Mouse (Mus musculus): ENCODE data around the gene Ncdn. TPM values are rescaled to one million over a fixed set of nuclear protein-coding genes. Genes with fewer than 3 reads are reported as not detected.
A peak's percentile ranks its signal among the peaks of the same experiment; 100 is the strongest.

Ncdn gene
- polyA plus RNA-seq, 1 experiment from 2014 or later: 20.4 TPM

- no peak for ATAC-seq (replicated peaks; ENCODE audit: insufficient number of reproducible peaks, low FRiP score, low TSS enrichment)
- H3K9me3 ChIP-seq (replicated peaks; ENCODE audit: control insufficient read depth, low read length): no peaks in the 10 kb centered on the region
- H3K9ac ChIP-seq (ENCODE audit: low read depth, low read length): no peak overlapping the region
- H3K27me3 ChIP-seq (ENCODE audit: control insufficient read depth, insufficient read depth, low read length): no peaks in the 10 kb centered on the region
- 90% methylated on average over 26 of the region's 26 CpGs for WGBS (ENCODE audit: insufficient replicate concordance)
- H3K27ac ChIP-seq (ENCODE audit: low read depth, low read length): no peak overlapping the region
- H3K4me2 ChIP-seq: no peak overlapping the region
- H3K4me3 ChIP-seq (ENCODE audit: low read depth, low read length): no peak overlapping the region
- peaks cover 14% of the 10 kb centered on the region for H3K4me1 ChIP-seq (ENCODE audit: control insufficient read depth, insufficient read depth, low read length)
- H3K36me3 ChIP-seq (ENCODE audit: control insufficient read depth, insufficient read depth, low read length): peaks cover 9% of the 10 kb centered on the region
Measured at GRCm38 (mm10) chr4:126750046-126750683, 3.1 kb downstream of the Ncdn start.

- Histone ChIP-seq H3K9ac (ENCODE audit: low read depth, low read length) (no peak overlapping the region), H3K27ac (ENCODE audit: low read depth, low read length) (no peak overlapping the region), H3K9me3 (replicated peaks; ENCODE audit: control insufficient read depth, low read length) (no peaks in the 10 kb centered on the region), H3K4me1 (ENCODE audit: control insufficient read depth, insufficient read depth, low read length) (peaks cover 14% of the 10 kb centered on the region), H3K4me3 (ENCODE audit: low read depth, low read length) (no peak overlapping the region), H3K27me3 (ENCODE audit: control insufficient read depth, insufficient read depth, low read length) (no peaks in the 10 kb centered on the region), H3K4me2 (no peak overlapping the region), H3K36me3 (ENCODE audit: control insufficient read depth, insufficient read depth, low read length) (peaks cover 9% of the 10 kb centered on the region)
- WGBS (ENCODE audit: insufficient replicate concordance): 79% methylated on average over 11 of the region's 11 CpGs
- no peak for ATAC-seq (replicated peaks; ENCODE audit: insufficient number of reproducible peaks, low FRiP score, low TSS enrichment)
Measured at GRCm38 (mm10) chr4:126749553-126749952, 3.7 kb downstream of the Ncdn start.

GRCm38 (mm10) chr4:126748381-126748780 lies 4.9 kb downstream of the Ncdn start:
- Histone ChIP-seq H3K9me3 (replicated peaks; ENCODE audit: control insufficient read depth, low read length) (no peaks in the 10 kb centered on the region), H3K36me3 (ENCODE audit: control insufficient read depth, insufficient read depth, low read length) (peaks cover 9% of the 10 kb centered on the region), H3K4me3 (ENCODE audit: low read depth, low read length) (no peak overlapping the region), H3K27ac (ENCODE audit: low read depth, low read length) (no peak overlapping the region), H3K4me2 (no peak overlapping the region), H3K9ac (ENCODE audit: low read depth, low read length) (0 out of 2 replicates have a peak overlapping the region, but pooled peaks have one; percentile 34), H3K4me1 (ENCODE audit: control insufficient read depth, insufficient read depth, low read length) (peaks cover 10% of the 10 kb centered on the region), H3K27me3 (ENCODE audit: control insufficient read depth, insufficient read depth, low read length) (no peaks in the 10 kb centered on the region)
- WGBS (ENCODE audit: insufficient replicate concordance): 94% methylated on average over 8 of the region's 8 CpGs
- ATAC-seq (replicated peaks; ENCODE audit: insufficient number of reproducible peaks, low FRiP score, low TSS enrichment): no peak

GRCm38 (mm10) chr4:126746194-126746840 lies 6.9 kb downstream of the Ncdn start:
- Histone ChIP-seq H3K9me3 (replicated peaks; ENCODE audit: control insufficient read depth, low read length) (no peaks in the 10 kb centered on the region), H3K4me1 (ENCODE audit: control insufficient read depth, insufficient read depth, low read length) (no peaks in the 10 kb centered on the region; the same call in 1 of the 2 replicates), H3K4me2 (no peak overlapping the region), H3K9ac (ENCODE audit: low read depth, low read length) (no peak overlapping the region), H3K27me3 (ENCODE audit: control insufficient read depth, insufficient read depth, low read length) (no peaks in the 10 kb centered on the region), H3K36me3 (ENCODE audit: control insufficient read depth, insufficient read depth, low read length) (peaks cover 9% of the 10 kb centered on the region), H3K4me3 (ENCODE audit: low read depth, low read length) (no peak overlapping the region), H3K27ac (ENCODE audit: low read depth, low read length) (no peak overlapping the region)
- ATAC-seq (replicated peaks; ENCODE audit: insufficient number of reproducible peaks, low FRiP score, low TSS enrichment): no peak
- 71% methylated on average over 10 of the region's 10 CpGs for WGBS (ENCODE audit: insufficient replicate concordance)

GRCm38 (mm10) chr4:126745506-126746193 lies 7.6 kb downstream of the Ncdn start:
- Histone ChIP-seq H3K27me3 (ENCODE audit: control insufficient read depth, insufficient read depth, low read length) (no peaks in the 10 kb centered on the region), H3K27ac (ENCODE audit: low read depth, low read length) (no peak overlapping the region), H3K4me2 (no peak overlapping the region), H3K4me1 (ENCODE audit: control insufficient read depth, insufficient read depth, low read length) (no peaks in the 10 kb centered on the region), H3K36me3 (ENCODE audit: control insufficient read depth, insufficient read depth, low read length) (peaks cover 9% of the 10 kb centered on the region), H3K9me3 (replicated peaks; ENCODE audit: control insufficient read depth, low read length) (no peaks in the 10 kb centered on the region), H3K9ac (ENCODE audit: low read depth, low read length) (no peak overlapping the region), H3K4me3 (ENCODE audit: low read depth, low read length) (no peak overlapping the region)
- ATAC-seq (replicated peaks; ENCODE audit: insufficient number of reproducible peaks, low FRiP score, low TSS enrichment): no peak
- WGBS (ENCODE audit: insufficient replicate concordance): 43% methylated on average over 13 of the region's 13 CpGs

- H3K4me1 ChIP-seq (ENCODE audit: control insufficient read depth, insufficient read depth, low read length): no peaks in the 10 kb centered on the region
- no peak for ATAC-seq (replicated peaks; ENCODE audit: insufficient number of reproducible peaks, low FRiP score, low TSS enrichment)
- no peaks in the 10 kb centered on the region for H3K27me3 ChIP-seq (ENCODE audit: control insufficient read depth, insufficient read depth, low read length)
- H3K9ac ChIP-seq (ENCODE audit: low read depth, low read length): no peak overlapping the region
- no peak overlapping the region for H3K4me3 ChIP-seq (ENCODE audit: low read depth, low read length)
- H3K4me2 ChIP-seq: no peak overlapping the region
- peaks cover 9% of the 10 kb centered on the region for H3K36me3 ChIP-seq (ENCODE audit: control insufficient read depth, insufficient read depth, low read length)
- WGBS (ENCODE audit: insufficient replicate concordance): 84% methylated on average over 14 of the region's 14 CpGs
- H3K27ac ChIP-seq (ENCODE audit: low read depth, low read length): no peak overlapping the region
- H3K9me3 ChIP-seq (replicated peaks; ENCODE audit: control insufficient read depth, low read length): no peaks in the 10 kb centered on the region
Measured at GRCm38 (mm10) chr4:126744831-126745230, 8.4 kb downstream of the Ncdn start.

GRCm38 (mm10) chr4:126743713-126744112 lies 9.5 kb downstream of the Ncdn start:
- Histone ChIP-seq H3K27ac (ENCODE audit: low read depth, low read length) (no peak overlapping the region), H3K9me3 (replicated peaks; ENCODE audit: control insufficient read depth, low read length) (no peaks in the 10 kb centered on the region), H3K4me3 (ENCODE audit: low read depth, low read length) (no peak overlapping the region), H3K27me3 (ENCODE audit: control insufficient read depth, insufficient read depth, low read length) (peaks cover under 1% of the 10 kb centered on the region), H3K4me1 (ENCODE audit: control insufficient read depth, insufficient read depth, low read length) (no peaks in the 10 kb centered on the region), H3K36me3 (ENCODE audit: control insufficient read depth, insufficient read depth, low read length) (peaks cover 7% of the 10 kb centered on the region), H3K4me2 (no peak overlapping the region), H3K9ac (ENCODE audit: low read depth, low read length) (no peak overlapping the region)
- ATAC-seq (replicated peaks; ENCODE audit: insufficient number of reproducible peaks, low FRiP score, low TSS enrichment): no peak
- WGBS (ENCODE audit: insufficient replicate concordance): 9% methylated on average over 11 of the region's 11 CpGs

- ATAC-seq (replicated peaks; ENCODE audit: insufficient number of reproducible peaks, low FRiP score, low TSS enrichment): no peak
- Histone ChIP-seq H3K9ac (ENCODE audit: low read depth, low read length) (no peak overlapping the region), H3K27me3 (ENCODE audit: control insufficient read depth, insufficient read depth, low read length) (peaks cover 8% of the 10 kb centered on the region), H3K4me3 (ENCODE audit: low read depth, low read length) (no peak overlapping the region), H3K4me2 (no peak overlapping the region), H3K36me3 (ENCODE audit: control insufficient read depth, insufficient read depth, low read length) (peaks cover 4% of the 10 kb centered on the region; the same call in 1 of the 2 replicates), H3K4me1 (ENCODE audit: control insufficient read depth, insufficient read depth, low read length) (no peaks in the 10 kb centered on the region), H3K27ac (ENCODE audit: low read depth, low read length) (no peak overlapping the region), H3K9me3 (replicated peaks; ENCODE audit: control insufficient read depth, low read length) (no peaks in the 10 kb centered on the region)
- WGBS (ENCODE audit: insufficient replicate concordance): 34% methylated on average over 2 of the region's 2 CpGs
Measured at GRCm38 (mm10) chr4:126742976-126743375, 10.3 kb downstream of the Ncdn start.
